Comparison of ENCODE assay signal across 25 mouse cellular contexts in the genomic region with DNA sequence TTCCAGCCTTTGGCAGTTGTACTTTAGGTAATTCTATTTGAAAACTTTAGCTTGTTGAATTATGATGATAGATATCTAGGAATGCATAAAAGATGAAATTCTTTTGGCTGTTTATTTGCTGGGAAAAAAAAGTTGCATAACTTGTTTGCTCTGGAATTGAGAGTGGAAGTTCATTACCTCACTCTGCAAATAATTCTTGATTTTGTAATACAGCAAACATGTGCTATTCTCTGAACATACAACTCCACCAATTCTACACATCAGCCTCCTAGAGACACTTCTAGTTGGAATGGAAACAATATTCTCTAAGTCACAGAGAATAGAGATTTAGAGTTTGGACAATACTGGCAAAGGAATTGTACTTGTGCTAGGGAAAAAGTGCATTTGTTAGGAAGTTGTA.
DNase-seq lines count a peak whose midpoint lies in the region; ATAC-seq and TF ChIP-seq lines count a peak whose summit lies in the region.
"Had no signal": no experiment of that assay in that cellular context is flagged by ENCODE, and none has a peak within 500 bp of the region (broad histone marks: within the 10 kb centered on the region; RNA-seq: fewer than 3 reads in every experiment).

No protein-coding gene starts in this region.

- no peak for ATAC-seq in liver, embryonic 12.5 days
- no peak for ATAC-seq in lung, embryonic 14.5 days (ENCODE audit: insufficient read depth)
- ATAC-seq: activated CD4-positive, CD25-positive, alpha-beta regulatory T cell, adult 4 months; CD4-positive, CD25-positive, alpha-beta regulatory T cell, adult 4 months; forebrain, embryonic 13.5 days; forebrain, embryonic 15.5 days; Patski had no signal

- peak; percentile 83 for DNase-seq in liver, adult 2 months (ENCODE audit: extremely low read depth, low read depth, low spot score)
- peak; percentile 5 for DNase-seq in lung, embryonic 14.5 days
- no peak for DNase-seq in lung, postnatal 14 days
- DNase-seq in lung, postnatal 36 days: peak; percentile 0
- no peak for DNase-seq in lung, adult 2 months
- no peak for DNase-seq in gastrocnemius, postnatal 14 days
- DNase-seq: adrenal gland, adult 2 months; adrenal gland, postnatal 10 days; adrenal gland, postnatal 25 days; B cell, adult 2 months; cerebellum, adult 11 months; cerebellum, adult 18-20 months; cerebellum, adult 8-10 months; cerebellum, adult 9-11 months; cerebellum, postnatal 14 days had no signal

- no peak overlapping the region for H3K4me2 ChIP-seq in liver, embryonic 12.5 days
- H3K4me2 ChIP-seq in lung, embryonic 14.5 days: no peak overlapping the region
- H3K4me2 ChIP-seq: embryonic facial prominence, embryonic 12.5 days; forebrain, embryonic 13.5 days; forebrain, embryonic 15.5 days had no signal

- H3K36me3 ChIP-seq in liver, adult 2 months (ENCODE audit: control insufficient read depth, insufficient read depth, low read length): no peaks in the 10 kb centered on the region
- H3K36me3 ChIP-seq in liver, embryonic 12.5 days: no peaks in the 10 kb centered on the region
- H3K36me3 ChIP-seq in lung, embryonic 14.5 days (ENCODE audit: insufficient read depth): no peaks in the 10 kb centered on the region
- H3K36me3 ChIP-seq: embryonic facial prominence, embryonic 10.5 days; embryonic facial prominence, embryonic 12.5 days; forebrain, embryonic 15.5 days; G1E had no signal

- no peaks in the 10 kb centered on the region; the same call in 1 of the 2 replicates for H3K4me1 ChIP-seq in liver, adult 2 months (ENCODE audit: control insufficient read depth, insufficient read depth, low read length)
- H3K4me1 ChIP-seq in liver, embryonic 12.5 days: no peaks in the 10 kb centered on the region
- H3K4me1 ChIP-seq in lung, embryonic 14.5 days (ENCODE audit: insufficient read depth): no peaks in the 10 kb centered on the region
- no peaks in the 10 kb centered on the region for H3K4me1 ChIP-seq in lung, adult 2 months (ENCODE audit: control insufficient read depth, insufficient read depth, low read length)
- H3K4me1 ChIP-seq: embryonic facial prominence, embryonic 10.5 days; embryonic facial prominence, embryonic 12.5 days; forebrain, embryonic 13.5 days; forebrain, embryonic 15.5 days had no signal

- H3K4me3 ChIP-seq in liver, adult 2 months (ENCODE audit: insufficient read depth, low read depth, low read length): no peak overlapping the region
- H3K4me3 ChIP-seq in liver, embryonic 12.5 days: no peak overlapping the region
- H3K4me3 ChIP-seq in lung, embryonic 14.5 days (ENCODE audit: low read depth, low read length): no peak overlapping the region
- no peak overlapping the region for H3K4me3 ChIP-seq in lung, adult 2 months (replicated peaks; ENCODE audit: extremely low read depth, low read depth, low read length)
- H3K4me3 ChIP-seq: embryonic facial prominence, embryonic 10.5 days; embryonic facial prominence, embryonic 12.5 days; forebrain, embryonic 13.5 days; forebrain, embryonic 15.5 days had no signal

- TF ChIP-seq CTCF in liver, adult 2 months (IDR thresholded peaks at IDR 0.05; ENCODE audit: low read depth, low read length): no peak
- TF ChIP-seq CTCF in lung, embryonic 14.5 days (IDR thresholded peaks at IDR 0.05; ENCODE audit: low read depth): no peak
- TF ChIP-seq CTCF in lung, adult 2 months (IDR thresholded peaks at IDR 0.05; ENCODE audit: insufficient read depth, low read length): no peak

- no peak for TF ChIP-seq POLR2A in liver, adult 2 months (IDR thresholded peaks at IDR 0.05; ENCODE audit: extremely low read depth, insufficient read depth, low read length)
- TF ChIP-seq POLR2A in lung, adult 2 months (IDR thresholded peaks at IDR 0.05; ENCODE audit: borderline replicate concordance, extremely low read depth, low read depth, low read length): no peak

- H3K27ac ChIP-seq in liver, adult 2 months (replicated peaks; ENCODE audit: insufficient read depth, low read depth, low read length): no peak overlapping the region
- no peak overlapping the region for H3K27ac ChIP-seq in liver, embryonic 12.5 days
- H3K27ac ChIP-seq in lung, embryonic 14.5 days (ENCODE audit: low read depth): no peak overlapping the region
- H3K27ac ChIP-seq: embryonic facial prominence, embryonic 10.5 days; embryonic facial prominence, embryonic 12.5 days; forebrain, embryonic 13.5 days; forebrain, embryonic 15.5 days had no signal

- H3K27me3 ChIP-seq in liver, adult 2 months (ENCODE audit: control insufficient read depth, insufficient read depth, low read length): peaks cover 2% of the 10 kb centered on the region; the same call in 1 of the 2 replicates
- H3K27me3 ChIP-seq in liver, embryonic 12.5 days (replicated peaks): no peaks in the 10 kb centered on the region
- H3K27me3 ChIP-seq in lung, embryonic 14.5 days (ENCODE audit: insufficient read depth, low read length): no peaks in the 10 kb centered on the region
- H3K27me3 ChIP-seq: CH12.LX; embryonic facial prominence, embryonic 12.5 days; forebrain, embryonic 13.5 days; forebrain, embryonic 15.5 days; Patski had no signal

- H3K79me2 ChIP-seq in liver, adult 2 months (ENCODE audit: control insufficient read depth, insufficient read depth, low read length): no peaks in the 10 kb centered on the region

- intact Hi-C loops in gastrocnemius, postnatal 14 days (cut with DNase I; ENCODE audit: low total_unique reads): no loop called here

- H3K9me3 ChIP-seq in liver, embryonic 12.5 days (replicated peaks): no peaks in the 10 kb centered on the region
- H3K9me3 ChIP-seq in lung, embryonic 14.5 days (ENCODE audit: low read depth, low read length): no peaks in the 10 kb centered on the region
- H3K9me3 ChIP-seq: embryonic facial prominence, embryonic 10.5 days; forebrain, embryonic 13.5 days; forebrain, embryonic 15.5 days had no signal

- H3K9ac ChIP-seq in liver, adult 2 months (ENCODE audit: low read depth, low read length): no peak overlapping the region
- no peak overlapping the region for H3K9ac ChIP-seq in liver, embryonic 12.5 days
- H3K9ac ChIP-seq in lung, embryonic 14.5 days: no peak overlapping the region
- H3K9ac ChIP-seq: embryonic facial prominence, embryonic 12.5 days; forebrain, embryonic 13.5 days; forebrain, embryonic 15.5 days had no signal

Comparison
In these comparisons a context has a peak if more than half of its experiments do, and no peak if none do; other contexts are left out.
1. DNase-seq: peak in liver, adult 2 months (single experiment), lung, embryonic 14.5 days (single experiment) and lung, postnatal 36 days (single experiment); none in lung, postnatal 14 days (single experiment), lung, adult 2 months (single experiment) and gastrocnemius, postnatal 14 days (single experiment).